22 mouse cellular contexts compared by ENCODE assay signal in the genomic region with DNA sequence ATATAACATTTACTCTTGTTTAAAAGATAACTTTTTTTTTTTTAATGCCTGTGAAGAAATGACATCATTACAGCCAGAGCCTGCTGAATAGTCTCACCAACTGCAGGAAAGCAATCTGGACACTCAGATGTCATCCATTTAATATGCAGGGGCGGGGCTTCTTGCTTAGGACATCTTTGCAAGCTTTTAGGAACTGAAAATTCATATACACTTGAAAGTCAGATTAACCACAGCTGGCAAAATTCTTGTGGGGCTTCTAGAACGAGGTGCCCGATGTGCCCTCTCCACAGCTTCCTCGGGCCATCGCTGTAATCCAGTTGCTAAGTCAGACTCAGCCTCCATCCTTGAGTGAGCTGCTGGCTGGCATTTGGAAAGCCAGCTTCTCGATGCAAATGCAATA.
"Had no signal": no experiment of that assay in that cellular context is flagged by ENCODE, and none has a peak within 500 bp of the region (broad histone marks: within the 10 kb centered on the region; RNA-seq: fewer than 3 reads in every experiment).

No protein-coding gene starts in this region.

- H3K27me3 ChIP-seq: limb, embryonic 13.5 days; liver, embryonic 13.5 days; midbrain, embryonic 13.5 days; neural tube, embryonic 13.5 days had no signal

- H3K36me3 ChIP-seq: limb, embryonic 10.5 days; limb, embryonic 13.5 days; liver, embryonic 13.5 days; midbrain, embryonic 10.5 days; midbrain, embryonic 13.5 days; neural tube, embryonic 13.5 days had no signal

- H3K27ac ChIP-seq: limb, embryonic 10.5 days; limb, embryonic 13.5 days; liver, embryonic 13.5 days; midbrain, embryonic 10.5 days; midbrain, embryonic 13.5 days; neural tube, embryonic 13.5 days; stomach, postnatal 0 days had no signal

- H3K9ac ChIP-seq: limb, embryonic 13.5 days; liver, embryonic 13.5 days; midbrain, embryonic 13.5 days; neural tube, embryonic 13.5 days had no signal

- DNase-seq: kidney, adult 2 months; kidney, postnatal 10 days; kidney, postnatal 36 days; liver, embryonic 13.5 days; lung, adult 2 months; lung, postnatal 14 days; lung, postnatal 4 days; retina, postnatal 1 day; right cerebral cortex, postnatal 14 days; right cerebral cortex, postnatal 4 days; thymus, adult 2 months; thymus, postnatal 14 days; thymus, postnatal 4 days had no signal

- ATAC-seq: midbrain, embryonic 13.5 days; midbrain, embryonic 16.5 days had no signal

- H3K4me3 ChIP-seq: limb, embryonic 10.5 days; limb, embryonic 13.5 days; liver, embryonic 13.5 days; megakaryocyte, embryonic 14.5 days; midbrain, embryonic 10.5 days; midbrain, embryonic 13.5 days; myocyte; neural tube, embryonic 13.5 days had no signal

- H3K4me2 ChIP-seq: limb, embryonic 13.5 days; liver, embryonic 13.5 days; midbrain, embryonic 13.5 days; neural tube, embryonic 13.5 days had no signal

- H3K9me3 ChIP-seq: limb, embryonic 10.5 days; limb, embryonic 13.5 days; liver, embryonic 13.5 days; megakaryocyte, embryonic 14.5 days; midbrain, embryonic 10.5 days; midbrain, embryonic 13.5 days; neural tube, embryonic 13.5 days had no signal

- H3K4me1 ChIP-seq: limb, embryonic 10.5 days; limb, embryonic 13.5 days; liver, embryonic 13.5 days; megakaryocyte, embryonic 14.5 days; neural tube, embryonic 13.5 days had no signal
